Mouse (Mus musculus): ENCODE results near the gene H60b.
"Not testable (repeated sequence)": the region's sequence is repeated elsewhere in the genome, so short reads cannot be mapped to it uniquely, and the experiment has no call there.

Gene H60b

GRCm38 (mm10) chr10:22165328-22166003, 7.1 kb downstream of the H60b start:
- DNase-seq (ENCODE audit: low spot score in 2 of 2), result not testable (repeated sequence)

GRCm38 (mm10) chr10:22166025-22166424, 7.6 kb downstream of the H60b start:
- not testable (repeated sequence) for DNase-seq (ENCODE audit: low spot score in 2 of 2)

- DNase-seq (ENCODE audit: low spot score in 2 of 2), result not testable (repeated sequence)
Observed at GRCm38 (mm10) chr10:22167061-22167460, 8.7 kb downstream of the H60b start.

- not testable (repeated sequence) for DNase-seq (ENCODE audit: low spot score in 2 of 2)
Observed at GRCm38 (mm10) chr10:22169116-22169515, 10.7 kb downstream of the H60b start.

- not testable (repeated sequence) for DNase-seq (ENCODE audit: low spot score in 2 of 2)
Observed at GRCm38 (mm10) chr10:22172431-22173334, 14.3 kb downstream of the H60b start.

- DNase-seq (ENCODE audit: low spot score in 2 of 2), result not testable (repeated sequence)
Observed at GRCm38 (mm10) chr10:22173335-22174189, 15.2 kb downstream of the H60b start.

- not testable (repeated sequence) for DNase-seq (ENCODE audit: low spot score in 2 of 2)
Observed at GRCm38 (mm10) chr10:22174190-22174487, 15.8 kb downstream of the H60b start.

- DNase-seq (ENCODE audit: low spot score in 2 of 2), result not testable (repeated sequence)
Observed at GRCm38 (mm10) chr10:22176515-22176914, 18.1 kb downstream of the H60b start.

GRCm38 (mm10) chr10:22191035-22191434, 32.6 kb downstream of the H60b start:
- DNase-seq (ENCODE audit: low spot score in 2 of 2), result not testable (repeated sequence)

GRCm38 (mm10) chr10:22201352-22201751, 43.0 kb downstream of the H60b start:
- DNase-seq (ENCODE audit: low spot score in 2 of 2), result not testable (repeated sequence)

- DNase-seq (ENCODE audit: low spot score in 2 of 2), result not testable (repeated sequence)
Observed at GRCm38 (mm10) chr10:22202784-22203583, 44.6 kb downstream of the H60b start.

- DNase-seq (ENCODE audit: low spot score in 2 of 2), result not testable (repeated sequence)
Observed at GRCm38 (mm10) chr10:22206443-22206842, 48.1 kb downstream of the H60b start.

- DNase-seq (ENCODE audit: low spot score in 2 of 2), result peak in 1 of 2 experiments; percentile 45
Observed at GRCm38 (mm10) chr10:22212012-22212696, 53.8 kb downstream of the H60b start.

GRCm38 (mm10) chr10:22223474-22224349, 65.3 kb downstream of the H60b start:
- DNase-seq (ENCODE audit: low spot score in 2 of 2), result peak; percentile 20 to 22

- no peak for DNase-seq (ENCODE audit: low spot score in 2 of 2)
Observed at GRCm38 (mm10) chr10:22265060-22265459, 106.7 kb downstream of the H60b start.

- DNase-seq (ENCODE audit: low spot score in 2 of 2), result not testable (repeated sequence)
Observed at GRCm38 (mm10) chr10:22270879-22271786, 112.7 kb downstream of the H60b start.

GRCm38 (mm10) chr10:22272914-22273683, 114.7 kb downstream of the H60b start:
- not testable (repeated sequence) for DNase-seq (ENCODE audit: low spot score in 2 of 2)

Measured in right cerebral cortex, postnatal 10 days (tissue).